Mouse (Mus musculus) left cerebral cortex, postnatal 10 days (tissue): ENCODE data around the gene Acot8. TPM values are rescaled to one million over a fixed set of nuclear protein-coding genes. Genes with fewer than 3 reads are reported as not detected.
A peak's percentile ranks its signal among the peaks of the same experiment; 100 is the strongest.

Source experiments
- DNase-seq, 2 experiments: peaks; one replicate each; pipeline ENCODE4 v3.0.0; 2021 to 2022; ENCODE audit warnings: low spot score in 2 of 2, mixed read lengths in 1 of 2; ENCODE audit errors: extremely low spot score in 1 of 2
- intact Hi-C: fragments of 180-260 bp; cut with DNase I; formaldehyde crosslinking; loops from one replicate; pipeline ENCODE4 v1.15.1; 2025
- total RNA-seq, 2 experiments: library from RNA; stranded (reverse); gene quantifications; 2 replicates each; pipeline ENCODE4 v1.2.3; 2021

The Acot8 gene
- 10 to 100 TPM; 22.1 to 30.0 TPM for total RNA-seq

- intact Hi-C loops: no loop called here
Measured at GRCm38 (mm10) chr2:164804533-164805331, at the start of gene Acot8, which contains the start of gene Zswim3. Acot8 (minus strand) TSS chr2:164804882. Zswim3 (plus strand) TSS chr2:164805098.

GRCm38 (mm10) chr2:164850061-164850460 lies 45.4 kb upstream of the Acot8 start:
- intact Hi-C loops: no loop called here
- no peak for DNase-seq

More at GRCm38 (mm10) chr2:164804533-164805331, at the start of gene Acot8, which contains the start of gene Zswim3:
- peak; percentile 97 to 99 for DNase-seq

- intact Hi-C loops: no loop called here
- no peak for DNase-seq
Measured at GRCm38 (mm10) chr2:164845782-164846181, 41.1 kb upstream of the Acot8 start.

GRCm38 (mm10) chr2:164835164-164835563 lies 30.5 kb upstream of the Acot8 start:
- intact Hi-C loops: no loop called here

GRCm38 (mm10) chr2:164834531-164834930 lies 29.8 kb upstream of the Acot8 start:
- intact Hi-C loops: no loop called here
- DNase-seq: no peak

More at GRCm38 (mm10) chr2:164835164-164835563, 30.5 kb upstream of the Acot8 start:
- no peak for DNase-seq

GRCm38 (mm10) chr2:164833314-164833959 lies 28.8 kb upstream of the Acot8 start, which contains the start of gene Neurl2:
Neurl2 (minus strand) TSS chr2:164833456.
- peak; percentile 94 for DNase-seq
- intact Hi-C loops: loop anchor here (2.0 kb wide), 1 partner anchor 45 kb away; the partner anchor contains the start of gene Pcif1

GRCm38 (mm10) chr2:164832748-164833301 lies 28.1 kb upstream of the Acot8 start, which contains the start of gene Ctsa:
Ctsa (plus strand) TSS chr2:164832873.
- DNase-seq: peak; percentile 68 to 87
- intact Hi-C loops: loop anchor here (2.0 kb wide), 1 partner anchor 46 kb away; the partner anchor contains the start of gene Pcif1

- no peak for DNase-seq
- intact Hi-C loops: loop anchor here (2.0 kb wide), 1 partner anchor 47 kb away; the partner anchor contains the start of gene Pcif1
Measured at GRCm38 (mm10) chr2:164832032-164832747, 27.5 kb upstream of the Acot8 start.

GRCm38 (mm10) chr2:164831029-164831428 lies 26.3 kb upstream of the Acot8 start:
- DNase-seq: no peak
- intact Hi-C loops: no loop called here

- intact Hi-C loops: no loop called here
- no peak for DNase-seq
Measured at GRCm38 (mm10) chr2:164829090-164829489, 24.4 kb upstream of the Acot8 start.

GRCm38 (mm10) chr2:164828437-164828836 lies 23.8 kb upstream of the Acot8 start, which contains the start of gene Spata25:
Spata25 (minus strand) TSS chr2:164828537.
- intact Hi-C loops: no loop called here
- DNase-seq: no peak

- intact Hi-C loops: no loop called here
- no peak for DNase-seq
Measured at GRCm38 (mm10) chr2:164827146-164827850, 22.6 kb upstream of the Acot8 start.

GRCm38 (mm10) chr2:164825521-164825920 lies 20.8 kb upstream of the Acot8 start:
- no peak for DNase-seq
- intact Hi-C loops: no loop called here

GRCm38 (mm10) chr2:164823969-164824368 lies 19.3 kb upstream of the Acot8 start:
- intact Hi-C loops: no loop called here
- DNase-seq: no peak

- intact Hi-C loops: no loop called here
- no peak for DNase-seq
Measured at GRCm38 (mm10) chr2:164823181-164823585, 18.5 kb upstream of the Acot8 start.

GRCm38 (mm10) chr2:164822636-164823165 lies 18.0 kb upstream of the Acot8 start, which contains the start of gene Zswim1:
Zswim1 (plus strand) TSS chr2:164822686.
- intact Hi-C loops: no loop called here
- peak; percentile 98 to 100 for DNase-seq

- DNase-seq: no peak
- intact Hi-C loops: no loop called here
Measured at GRCm38 (mm10) chr2:164821060-164821459, 16.4 kb upstream of the Acot8 start.

GRCm38 (mm10) chr2:164817703-164818102 lies 13.0 kb upstream of the Acot8 start:
- DNase-seq: peak in 1 of 2 experiments; percentile 66
- intact Hi-C loops: no loop called here
